ENCODE assay signal across 7 mouse cellular contexts in the genomic region with DNA sequence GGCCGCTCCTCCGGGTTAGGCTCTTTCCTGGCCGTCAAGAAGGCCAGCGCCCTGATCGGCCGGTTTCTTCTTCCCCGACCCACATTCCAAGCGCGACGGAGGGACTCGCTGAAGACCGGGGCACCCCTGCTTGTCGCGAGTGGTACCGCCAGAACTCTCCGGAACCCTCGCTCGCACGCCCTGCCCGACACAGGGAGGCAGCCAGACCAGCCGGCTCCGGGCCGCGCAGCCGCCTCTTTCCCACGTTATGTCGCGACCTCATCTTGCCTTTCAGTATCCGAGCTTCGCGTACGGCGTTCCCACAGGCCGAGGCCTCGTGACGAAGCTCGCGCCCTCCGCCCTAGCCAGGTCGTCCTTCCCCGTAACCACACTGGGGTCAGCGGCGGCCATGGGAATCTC. TPM values are rescaled to one million over a fixed set of nuclear protein-coding genes. Genes with fewer than 3 reads are reported as not detected.
DNase-seq lines count a peak whose midpoint lies in the region; ATAC-seq and TF ChIP-seq lines count a peak whose summit lies in the region.

No protein-coding gene starts in this region.

- H3K9me3 ChIP-seq in lung, embryonic 16.5 days (ENCODE audit: control insufficient read depth, low read length), result no peaks in the 10 kb centered on the region
- H3K9me3 ChIP-seq in forebrain, embryonic 10.5 days, result no peaks in the 10 kb centered on the region
- no peaks in the 10 kb centered on the region for H3K9me3 ChIP-seq in stomach, embryonic 16.5 days (replicated peaks; ENCODE audit: control insufficient read depth, low read length)

- H3K27ac ChIP-seq in lung, embryonic 16.5 days (ENCODE audit: low read length), result peak overlapping the region; percentile 97
- H3K27ac ChIP-seq in forebrain, embryonic 10.5 days, result peak overlapping the region; percentile 99
- H3K27ac ChIP-seq in liver, adult 2 months (replicated peaks; ENCODE audit: insufficient read depth, low read depth, low read length), result peak overlapping the region; percentile 95
- H3K27ac ChIP-seq in stomach, embryonic 16.5 days (ENCODE audit: low read length), result peak overlapping the region; percentile 96

- peak overlapping the region; percentile 90 for H3K9ac ChIP-seq in lung, embryonic 16.5 days (ENCODE audit: low read length)
- peak overlapping the region; percentile 99 for H3K9ac ChIP-seq in liver, adult 2 months (ENCODE audit: low read depth, low read length)
- H3K9ac ChIP-seq in stomach, embryonic 16.5 days (ENCODE audit: low read length), result peak overlapping the region; percentile 100

- WGBS in lung, embryonic 16.5 days, result under 1% methylated on average over 43 of the region's 43 CpGs
- WGBS in forebrain, embryonic 10.5 days, result under 1% methylated on average over 43 of the region's 43 CpGs
- under 1% methylated on average over 43 of the region's 43 CpGs for WGBS in liver, adult 2 months
- under 1% methylated on average over 43 of the region's 43 CpGs for WGBS in stomach, embryonic 16.5 days

- peaks cover 21% of the 10 kb centered on the region for H3K4me1 ChIP-seq in lung, embryonic 16.5 days (replicated peaks; ENCODE audit: control insufficient read depth, insufficient read depth, low read length)
- peaks cover 40% of the 10 kb centered on the region for H3K4me1 ChIP-seq in forebrain, embryonic 10.5 days
- H3K4me1 ChIP-seq in liver, adult 2 months (ENCODE audit: control insufficient read depth, insufficient read depth, low read length), result peaks cover 9% of the 10 kb centered on the region
- H3K4me1 ChIP-seq in stomach, embryonic 16.5 days (ENCODE audit: control insufficient read depth, insufficient read depth, low read length), result peaks cover 18% of the 10 kb centered on the region

- H3K4me2 ChIP-seq in lung, embryonic 16.5 days (ENCODE audit: low read depth, low read length), result no peak overlapping the region
- 0 out of 2 replicates have a peak overlapping the region, but pooled peaks have one; percentile 97 for H3K4me2 ChIP-seq in stomach, embryonic 16.5 days (ENCODE audit: low read depth, low read length)

- H3K36me3 ChIP-seq in lung, embryonic 16.5 days (ENCODE audit: control insufficient read depth, insufficient read depth, low read length), result peaks cover 49% of the 10 kb centered on the region
- H3K36me3 ChIP-seq in forebrain, embryonic 10.5 days (replicated peaks), result peaks cover 90% of the 10 kb centered on the region
- H3K36me3 ChIP-seq in liver, adult 2 months (ENCODE audit: control insufficient read depth, insufficient read depth, low read length), result peaks cover 53% of the 10 kb centered on the region
- peaks cover 23% of the 10 kb centered on the region for H3K36me3 ChIP-seq in stomach, embryonic 16.5 days (ENCODE audit: control insufficient read depth, insufficient read depth, low read length)

- peak; percentile 3; the same call in 1 of the 2 replicates for ATAC-seq in lung, embryonic 16.5 days (ENCODE audit: low read depth)
- ATAC-seq in stomach, embryonic 16.5 days (ENCODE audit: insufficient read depth, low FRiP score), result peak; percentile 0; the same call in 1 of the 2 replicates

- no peaks in the 10 kb centered on the region for H3K27me3 ChIP-seq in lung, embryonic 16.5 days (ENCODE audit: control insufficient read depth, insufficient read depth, low read depth, low read length)
- no peaks in the 10 kb centered on the region for H3K27me3 ChIP-seq in forebrain, embryonic 10.5 days (ENCODE audit: poor library complexity, severe bottlenecking)
- no peaks in the 10 kb centered on the region for H3K27me3 ChIP-seq in liver, adult 2 months (ENCODE audit: control insufficient read depth, insufficient read depth, low read length)
- H3K27me3 ChIP-seq in stomach, embryonic 16.5 days (ENCODE audit: control insufficient read depth, insufficient read depth, low read length), result no peaks in the 10 kb centered on the region

- TF ChIP-seq CTCF in liver, adult 2 months (IDR thresholded peaks at IDR 0.05; ENCODE audit: low read depth, low read length), result no peak

- DNase-seq in lung, postnatal 14 days, result no peak
- DNase-seq in forebrain, embryonic 10.5 days (ENCODE audit: extremely low spot score, low spot score), result peak; percentile 42
- DNase-seq in liver, adult 2 months (ENCODE audit: extremely low read depth, low read depth, low spot score), result no peak
- DNase-seq in kidney, adult 11 months, result no peak
- DNase-seq in thymus, postnatal 0 days (ENCODE audit: low spot score), result no peak

- H3K4me3 ChIP-seq in lung, embryonic 16.5 days (ENCODE audit: low read length), result peak overlapping the region; percentile 68
- H3K4me3 ChIP-seq in forebrain, embryonic 10.5 days, result peak overlapping the region; percentile 100
- H3K4me3 ChIP-seq in liver, adult 2 months (ENCODE audit: insufficient read depth, low read depth, low read length), result peak overlapping the region; percentile 98
- H3K4me3 ChIP-seq in stomach, embryonic 16.5 days (replicated peaks; ENCODE audit: low read length), result peak overlapping the region; percentile 73

- H3K79me2 ChIP-seq in liver, adult 2 months (ENCODE audit: control insufficient read depth, insufficient read depth, low read length), result peaks cover 13% of the 10 kb centered on the region; the same call in 1 of the 2 replicates

- no peak for TF ChIP-seq POLR2A in liver, adult 2 months (IDR thresholded peaks at IDR 0.05; ENCODE audit: extremely low read depth, insufficient read depth, low read length)

RNA-seq across cellular contexts. Expression of a gene that starts 0.5 kb away (rescaled TPM):
- 539 and 624 TPM in 2 replicates for polyA plus RNA-seq in lung, embryonic 16.5 days (2015; fragmentation: Nextera tagmentation; extraction: Ambion mirVana)
- polyA plus RNA-seq in forebrain, embryonic 10.5 days (2016; fragmentation: Nextera tagmentation; extraction: Ambion mirVana), result 725 and 747 TPM in 2 replicates
- 370 and 386 TPM in 2 replicates for total RNA-seq in liver, adult 2 months (2014; rRNA removed)
- 184 and 221 TPM in 2 replicates for polyA plus RNA-seq in liver, adult 2 months (2012; rRNA removed)
- polyA plus RNA-seq in stomach, embryonic 16.5 days (2015; fragmentation: Nextera tagmentation; extraction: Ambion mirVana), result 454 and 462 TPM in 2 replicates
- polyA plus RNA-seq in thymus, postnatal 0 days (2015; fragmentation: Nextera tagmentation; extraction: Ambion mirVana), result 560 and 602 TPM in 2 replicates

RNA-seq across cellular contexts. Expression of a gene that starts 5.8 kb away (rescaled TPM):
- polyA plus RNA-seq in lung, embryonic 16.5 days (2015; fragmentation: Nextera tagmentation; extraction: Ambion mirVana), result 19.2 and 19.4 TPM in 2 replicates
- polyA plus RNA-seq in forebrain, embryonic 10.5 days (2016; fragmentation: Nextera tagmentation; extraction: Ambion mirVana), result 5.5 and 5.8 TPM in 2 replicates
- total RNA-seq in liver, adult 2 months (2014; rRNA removed), result 4.5 and 6.0 TPM in 2 replicates
- 6.1 and 14.8 TPM in 2 replicates for polyA plus RNA-seq in liver, adult 2 months (2012; rRNA removed)
- 18.9 and 19.6 TPM in 2 replicates for polyA plus RNA-seq in stomach, embryonic 16.5 days (2015; fragmentation: Nextera tagmentation; extraction: Ambion mirVana)
- polyA plus RNA-seq in thymus, postnatal 0 days (2015; fragmentation: Nextera tagmentation; extraction: Ambion mirVana), result 32.5 and 33.3 TPM in 2 replicates

RNA-seq across cellular contexts. Expression of a gene that starts 9.3 kb away (rescaled TPM):
- polyA plus RNA-seq in lung, embryonic 16.5 days (2015; fragmentation: Nextera tagmentation; extraction: Ambion mirVana), result 65.5 and 71.0 TPM in 2 replicates
- 81.8 and 82.9 TPM in 2 replicates for polyA plus RNA-seq in forebrain, embryonic 10.5 days (2016; fragmentation: Nextera tagmentation; extraction: Ambion mirVana)
- total RNA-seq in liver, adult 2 months (2014; rRNA removed), result 49.9 and 53.5 TPM in 2 replicates
- polyA plus RNA-seq in liver, adult 2 months (2012; rRNA removed), result 100 and 115 TPM in 2 replicates
- 67.7 and 68.8 TPM in 2 replicates for polyA plus RNA-seq in stomach, embryonic 16.5 days (2015; fragmentation: Nextera tagmentation; extraction: Ambion mirVana)
- 71.1 and 75.2 TPM in 2 replicates for polyA plus RNA-seq in thymus, postnatal 0 days (2015; fragmentation: Nextera tagmentation; extraction: Ambion mirVana)

RNA-seq across cellular contexts. Expression of a gene that starts 10.2 kb away (rescaled TPM):
- polyA plus RNA-seq in lung, embryonic 16.5 days (2015; fragmentation: Nextera tagmentation; extraction: Ambion mirVana), result 69.3 and 70.6 TPM in 2 replicates
- polyA plus RNA-seq in forebrain, embryonic 10.5 days (2016; fragmentation: Nextera tagmentation; extraction: Ambion mirVana), result 127 and 128 TPM in 2 replicates
- total RNA-seq in liver, adult 2 months (2014; rRNA removed), result 26.2 and 31.9 TPM in 2 replicates
- 17.5 and 25.8 TPM in 2 replicates for polyA plus RNA-seq in liver, adult 2 months (2012; rRNA removed)
- 66.3 and 68.5 TPM in 2 replicates for polyA plus RNA-seq in stomach, embryonic 16.5 days (2015; fragmentation: Nextera tagmentation; extraction: Ambion mirVana)
- polyA plus RNA-seq in thymus, postnatal 0 days (2015; fragmentation: Nextera tagmentation; extraction: Ambion mirVana), result 60.2 and 69.1 TPM in 2 replicates

RNA-seq across cellular contexts. Expression of a gene that starts 13.9 kb away (rescaled TPM):
- 0.89 and 1.2 TPM in 2 replicates for polyA plus RNA-seq in lung, embryonic 16.5 days (2015; fragmentation: Nextera tagmentation; extraction: Ambion mirVana)
- 0.20 TPM in 1 of 2 replicates, not detected in the other for polyA plus RNA-seq in forebrain, embryonic 10.5 days (2016; fragmentation: Nextera tagmentation; extraction: Ambion mirVana)
- total RNA-seq in liver, adult 2 months (2014; rRNA removed), result 1.0 and 1.4 TPM in 2 replicates
- polyA plus RNA-seq in liver, adult 2 months (2012; rRNA removed), result 0.58 and 1.1 TPM in 2 replicates
- 0.59 and 1.0 TPM in 2 replicates for polyA plus RNA-seq in stomach, embryonic 16.5 days (2015; fragmentation: Nextera tagmentation; extraction: Ambion mirVana)
- 0.31 and 0.49 TPM in 2 replicates for polyA plus RNA-seq in thymus, postnatal 0 days (2015; fragmentation: Nextera tagmentation; extraction: Ambion mirVana)
